Mouse (Mus musculus): ENCODE data around the gene Arl6ip4. TPM values are rescaled to one million over a fixed set of nuclear protein-coding genes. Genes with fewer than 3 reads are reported as not detected.

Arl6ip4 gene
- polyA plus RNA-seq, 1 experiment, result 32.3 TPM

GRCm38 (mm10) chr5:124125093-124125492, 9.2 kb downstream of the Arl6ip4 start:
- H3K4me3 ChIP-seq (replicated peaks; ENCODE audit: extremely low read depth, low read depth, low read length), result no peak overlapping the region
- no peak for DNase-seq
- WGBS, result 83% methylated on average over 11 of the region's 11 CpGs
- TF ChIP-seq POLR2A (IDR thresholded peaks at IDR 0.05; ENCODE audit: borderline replicate concordance, extremely low read depth, low read depth, low read length) (no peak), CTCF (IDR thresholded peaks at IDR 0.05; ENCODE audit: insufficient read depth, low read length) (no peak)
- H3K4me1 ChIP-seq (ENCODE audit: control insufficient read depth, insufficient read depth, low read length), result no peaks in the 10 kb centered on the region

GRCm38 (mm10) chr5:124134261-124134660, 18.4 kb downstream of the Arl6ip4 start:
- 85% methylated on average over 5 of the region's 5 CpGs for WGBS
- H3K4me1 ChIP-seq (ENCODE audit: control insufficient read depth, insufficient read depth, low read length), result 0 out of 2 replicates have a peak, but pooled peaks cover 2% of the 10 kb centered on the region
- DNase-seq, result no peak
- no peak overlapping the region for H3K4me3 ChIP-seq (replicated peaks; ENCODE audit: extremely low read depth, low read depth, low read length)
- no peak for TF ChIP-seq POLR2A (IDR thresholded peaks at IDR 0.05; ENCODE audit: borderline replicate concordance, extremely low read depth, low read depth, low read length)

GRCm38 (mm10) chr5:124138066-124138465, 22.2 kb downstream of the Arl6ip4 start:
- 43% methylated on average over 7 of the region's 7 CpGs for WGBS
- DNase-seq, result no peak
- Histone ChIP-seq H3K4me1 (ENCODE audit: control insufficient read depth, insufficient read depth, low read length) (0 out of 2 replicates have a peak, but pooled peaks cover 2% of the 10 kb centered on the region), H3K4me3 (replicated peaks; ENCODE audit: extremely low read depth, low read depth, low read length) (no peak overlapping the region)
- TF ChIP-seq POLR2A (IDR thresholded peaks at IDR 0.05; ENCODE audit: borderline replicate concordance, extremely low read depth, low read depth, low read length) (no peak), CTCF (IDR thresholded peaks at IDR 0.05; ENCODE audit: insufficient read depth, low read length) (no peak)

- 35% methylated on average over 5 of the region's 5 CpGs for WGBS
- Histone ChIP-seq H3K4me1 (ENCODE audit: control insufficient read depth, insufficient read depth, low read length) (peaks cover 3% of the 10 kb centered on the region; the same call in 1 of the 2 replicates), H3K4me3 (replicated peaks; ENCODE audit: extremely low read depth, low read depth, low read length) (no peak overlapping the region)
- no peak for TF ChIP-seq POLR2A (IDR thresholded peaks at IDR 0.05; ENCODE audit: borderline replicate concordance, extremely low read depth, low read depth, low read length)
- TF ChIP-seq CTCF (IDR thresholded peaks at IDR 0.05; ENCODE audit: insufficient read depth, low read length), result no peak
- peak; percentile 74 for DNase-seq
These were observed 33.1 kb downstream of the Arl6ip4 start for GRCm38 (mm10) chr5:124149028-124149427.

- no peak overlapping the region for H3K4me3 ChIP-seq (replicated peaks; ENCODE audit: extremely low read depth, low read depth, low read length)
These were observed 35.0 kb downstream of the Arl6ip4 start for GRCm38 (mm10) chr5:124150895-124151294.

GRCm38 (mm10) chr5:124152734-124153133, 36.8 kb downstream of the Arl6ip4 start:
- WGBS, result 72% methylated on average over 4 of the region's 4 CpGs
- Histone ChIP-seq H3K4me3 (replicated peaks; ENCODE audit: extremely low read depth, low read depth, low read length) (no peak overlapping the region), H3K4me1 (ENCODE audit: control insufficient read depth, insufficient read depth, low read length) (peaks cover 3% of the 10 kb centered on the region; the same call in 1 of the 2 replicates)
- TF ChIP-seq CTCF (IDR thresholded peaks at IDR 0.05; ENCODE audit: insufficient read depth, low read length) (no peak), POLR2A (IDR thresholded peaks at IDR 0.05; ENCODE audit: borderline replicate concordance, extremely low read depth, low read depth, low read length) (no peak)
- DNase-seq, result peak; percentile 48

More at GRCm38 (mm10) chr5:124150895-124151294, 35.0 kb downstream of the Arl6ip4 start:
- DNase-seq, result no peak
- WGBS, result 74% methylated on average over 7 of the region's 7 CpGs
- H3K4me1 ChIP-seq (ENCODE audit: control insufficient read depth, insufficient read depth, low read length), result peaks cover 3% of the 10 kb centered on the region; the same call in 1 of the 2 replicates
- no peak for TF ChIP-seq POLR2A (IDR thresholded peaks at IDR 0.05; ENCODE audit: borderline replicate concordance, extremely low read depth, low read depth, low read length)

- 61% methylated on average over 5 of the region's 5 CpGs for WGBS
These were observed 40.1 kb downstream of the Arl6ip4 start for GRCm38 (mm10) chr5:124155943-124156342.

GRCm38 (mm10) chr5:124158305-124158704, 42.4 kb downstream of the Arl6ip4 start:
- Histone ChIP-seq H3K4me1 (ENCODE audit: control insufficient read depth, insufficient read depth, low read length) (0 out of 2 replicates have a peak, but pooled peaks cover 2% of the 10 kb centered on the region), H3K4me3 (replicated peaks; ENCODE audit: extremely low read depth, low read depth, low read length) (no peak overlapping the region)
- no peak for TF ChIP-seq CTCF (IDR thresholded peaks at IDR 0.05; ENCODE audit: insufficient read depth, low read length)
- TF ChIP-seq POLR2A (IDR thresholded peaks at IDR 0.05; ENCODE audit: borderline replicate concordance, extremely low read depth, low read depth, low read length), result no peak
- WGBS, result 75% methylated on average over 4 of the region's 4 CpGs
- DNase-seq, result no peak

More at GRCm38 (mm10) chr5:124155943-124156342, 40.1 kb downstream of the Arl6ip4 start:
- no peak overlapping the region for H3K4me3 ChIP-seq (replicated peaks; ENCODE audit: extremely low read depth, low read depth, low read length)
- H3K4me1 ChIP-seq (ENCODE audit: control insufficient read depth, insufficient read depth, low read length), result no peaks in the 10 kb centered on the region
- no peak for DNase-seq
- no peak for TF ChIP-seq CTCF (IDR thresholded peaks at IDR 0.05; ENCODE audit: insufficient read depth, low read length)

- H3K4me3 ChIP-seq (replicated peaks; ENCODE audit: extremely low read depth, low read depth, low read length), result no peak overlapping the region
These were observed 43.6 kb downstream of the Arl6ip4 start for GRCm38 (mm10) chr5:124159453-124159852.

GRCm38 (mm10) chr5:124161831-124162230, 45.9 kb downstream of the Arl6ip4 start:
- no peak overlapping the region for H3K4me3 ChIP-seq (replicated peaks; ENCODE audit: extremely low read depth, low read depth, low read length)
- TF ChIP-seq POLR2A (IDR thresholded peaks at IDR 0.05; ENCODE audit: borderline replicate concordance, extremely low read depth, low read depth, low read length) (no peak), CTCF (IDR thresholded peaks at IDR 0.05; ENCODE audit: insufficient read depth, low read length) (no peak)
- 55% methylated on average over 10 of the region's 10 CpGs for WGBS
- no peak for DNase-seq
- H3K4me1 ChIP-seq (ENCODE audit: control insufficient read depth, insufficient read depth, low read length), result peaks cover 14% of the 10 kb centered on the region

More at GRCm38 (mm10) chr5:124159453-124159852, 43.6 kb downstream of the Arl6ip4 start:
- no peak for DNase-seq
- 57% methylated on average over 7 of the region's 7 CpGs for WGBS
- 0 out of 2 replicates have a peak, but pooled peaks cover 2% of the 10 kb centered on the region for H3K4me1 ChIP-seq (ENCODE audit: control insufficient read depth, insufficient read depth, low read length)
- no peak for TF ChIP-seq CTCF (IDR thresholded peaks at IDR 0.05; ENCODE audit: insufficient read depth, low read length)
- TF ChIP-seq POLR2A (IDR thresholded peaks at IDR 0.05; ENCODE audit: borderline replicate concordance, extremely low read depth, low read depth, low read length), result no peak
